Mouse (Mus musculus): ENCODE data around the gene Spop.

GRCm38 (mm10) chr11:95462168-95462567 is 48.3 kb downstream of the Spop start:
- no peak for TF ChIP-seq CTCF (IDR thresholded peaks at IDR 0.05; ENCODE audit: extremely low read depth, insufficient read length, insufficient replicate concordance, low read depth, low read length)
- TF ChIP-seq POLR2A (IDR thresholded peaks at IDR 0.05; ENCODE audit: low read depth, low read length) = no peak

Measured in small intestine, adult 2 months (tissue).